18 mouse cellular contexts compared by ENCODE assay signal in genomic region chr1:130734452-130734851, GRCm38 (mm10). TPM values are rescaled to one million over a fixed set of nuclear protein-coding genes. Genes with fewer than 3 reads are reported as not detected.
DNase-seq lines count a peak whose midpoint lies in the region; ATAC-seq and TF ChIP-seq lines count a peak whose summit lies in the region.
"Had no signal": no experiment of that assay in that cellular context is flagged by ENCODE, and none has a peak within 500 bp of the region (broad histone marks: within the 10 kb centered on the region; RNA-seq: fewer than 3 reads in every experiment).

No protein-coding gene starts in this region.

- peak overlapping the region; percentile 44 for H3K4me3 ChIP-seq in lung, postnatal 0 days (ENCODE audit: low read depth, low read length)
- peak overlapping the region; percentile 65; the same call in 1 of the 2 replicates for H3K4me3 ChIP-seq in liver, embryonic 12.5 days
- H3K4me3 ChIP-seq: heart, adult 2 months; layer of hippocampus, adult 2 months; limb, embryonic 13.5 days; neural tube, embryonic 15.5 days had no signal

- no peak for TF ChIP-seq CTCF in lung, postnatal 0 days (IDR thresholded peaks at IDR 0.05)

- 0 out of 2 replicates have a peak overlapping the region, but pooled peaks have one; percentile 32 for H3K9ac ChIP-seq in lung, postnatal 0 days (replicated peaks; ENCODE audit: low read depth)
- H3K9ac ChIP-seq in liver, embryonic 12.5 days, result peak overlapping the region; percentile 65
- H3K9ac ChIP-seq: limb, embryonic 13.5 days; neural tube, embryonic 15.5 days had no signal

- H3K27ac ChIP-seq in lung, postnatal 0 days (ENCODE audit: low read length), result peak overlapping the region; percentile 86
- H3K27ac ChIP-seq in liver, embryonic 12.5 days, result peak overlapping the region; percentile 90
- H3K27ac ChIP-seq: heart, adult 2 months; layer of hippocampus, adult 2 months; limb, embryonic 13.5 days; neural tube, embryonic 15.5 days had no signal

- 0 out of 2 replicates have a peak, but pooled peaks have one; percentile 2 for ATAC-seq in lung, postnatal 0 days
- no peak for ATAC-seq in liver, embryonic 12.5 days

- H3K27me3 ChIP-seq in lung, postnatal 0 days (replicated peaks; ENCODE audit: insufficient read depth, low read length), result no peaks in the 10 kb centered on the region
- H3K27me3 ChIP-seq in liver, embryonic 12.5 days (replicated peaks), result no peaks in the 10 kb centered on the region
- H3K27me3 ChIP-seq: limb, embryonic 13.5 days; neural tube, embryonic 15.5 days had no signal

- 25% methylated on average over 5 of the region's 5 CpGs for WGBS in lung, postnatal 0 days
- WGBS in liver, embryonic 12.5 days (ENCODE audit: insufficient replicate concordance), result 73% methylated on average over 5 of the region's 5 CpGs

- peak; percentile 13 to 59 for DNase-seq in adrenal gland, adult (ENCODE audit: inconsistent age in 2 of 2, low spot score in 1 of 2)
- DNase-seq in adrenal gland, postnatal 14 days, result no peak
- DNase-seq in lung, postnatal 0 days (ENCODE audit: low spot score), result peak; percentile 61
- no peak for DNase-seq in lung, postnatal 4 days
- DNase-seq in left cerebral cortex, postnatal 10 days (ENCODE audit: extremely low spot score in 1 of 2, low spot score in 2 of 2), result no peak
- no peak for DNase-seq in gastrocnemius, postnatal 25 days
- no peak for DNase-seq in layer of hippocampus, postnatal 25 days (ENCODE audit: extremely low spot score in 1 of 2, low spot score in 1 of 2)
- DNase-seq: cerebellum, adult 18-20 months; heart, adult 2 months; midbrain, embryonic 14.5 days; right cerebral cortex, postnatal 14 days had no signal

- H3K36me3 ChIP-seq in lung, postnatal 0 days (ENCODE audit: insufficient read depth, low read length), result no peaks in the 10 kb centered on the region
- peaks cover 24% of the 10 kb centered on the region; the same call in 1 of the 2 replicates for H3K36me3 ChIP-seq in liver, embryonic 12.5 days
- H3K36me3 ChIP-seq: limb, embryonic 13.5 days; neural tube, embryonic 15.5 days had no signal

- no peaks in the 10 kb centered on the region for H3K9me3 ChIP-seq in lung, postnatal 0 days (ENCODE audit: low read length)
- no peaks in the 10 kb centered on the region for H3K9me3 ChIP-seq in liver, embryonic 12.5 days (replicated peaks)
- H3K9me3 ChIP-seq: limb, embryonic 13.5 days; neural tube, embryonic 15.5 days had no signal

- intact Hi-C loops in left cerebral cortex, postnatal 10 days (cut with DNase I), result no loop called here

- peaks cover 3% of the 10 kb centered on the region; the same call in 1 of the 2 replicates for H3K4me1 ChIP-seq in lung, postnatal 0 days (ENCODE audit: insufficient read depth, low read depth, low read length)
- peaks cover 99% of the 10 kb centered on the region for H3K4me1 ChIP-seq in liver, embryonic 12.5 days

- no peak for TF ChIP-seq EP300 in lung, postnatal 0 days (IDR thresholded peaks at IDR 0.05)

- peak overlapping the region; percentile 54 for H3K4me2 ChIP-seq in lung, postnatal 0 days (replicated peaks; ENCODE audit: low read depth, low read length)
- H3K4me2 ChIP-seq in liver, embryonic 12.5 days, result peak overlapping the region; percentile 78
- H3K4me2 ChIP-seq: limb, embryonic 13.5 days; neural tube, embryonic 15.5 days had no signal

RNA-seq across cellular contexts. Expression of gene AA986860, which starts 2.7 kb away (rescaled TPM):
- total RNA-seq in adrenal gland, postnatal 14 days (2021), result 2.1 and 2.7 TPM in 2 replicates
- 53.1 and 60.9 TPM in 2 replicates for polyA plus RNA-seq in lung, postnatal 0 days (2015; fragmentation: Nextera tagmentation; extraction: Ambion mirVana)
- 8.0 and 8.5 TPM in 2 replicates for polyA plus RNA-seq in liver, embryonic 12.5 days (2016; fragmentation: Nextera tagmentation; extraction: Ambion mirVana)
- 1 to 10 TPM in 1 of 2 experiments, under 1 TPM in 1; 0.92 to 1.0 TPM for total RNA-seq in left cerebral cortex, postnatal 10 days (2021)
- under 1 TPM; 0.31 to 0.38 TPM for total RNA-seq in gastrocnemius, postnatal 25 days (2021)
- total RNA-seq in layer of hippocampus, postnatal 25 days (2021), result 1 to 10 TPM; 1.7 to 2.2 TPM

RNA-seq across cellular contexts. Expression of gene Pfkfb2, which starts 5.4 kb away (rescaled TPM):
- total RNA-seq in adrenal gland, postnatal 14 days (2021), result 19.5 and 23.1 TPM in 2 replicates
- 12.8 and 13.5 TPM in 2 replicates for polyA plus RNA-seq in lung, postnatal 0 days (2015; fragmentation: Nextera tagmentation; extraction: Ambion mirVana)
- polyA plus RNA-seq in liver, embryonic 12.5 days (2016; fragmentation: Nextera tagmentation; extraction: Ambion mirVana), result 7.1 and 9.0 TPM in 2 replicates
- total RNA-seq in left cerebral cortex, postnatal 10 days (2021), result 10 to 100 TPM; 42.5 to 43.7 TPM
- 10 to 100 TPM; 14.3 to 18.5 TPM for total RNA-seq in gastrocnemius, postnatal 25 days (2021)
- total RNA-seq in layer of hippocampus, postnatal 25 days (2021), result 10 to 100 TPM; 38.6 to 53.6 TPM

RNA-seq across cellular contexts. Expression of gene Yod1, which starts 17.3 kb away (rescaled TPM):
- 9.8 and 10.1 TPM in 2 replicates for total RNA-seq in adrenal gland, postnatal 14 days (2021)
- 15.0 and 17.1 TPM in 2 replicates for polyA plus RNA-seq in lung, postnatal 0 days (2015; fragmentation: Nextera tagmentation; extraction: Ambion mirVana)
- polyA plus RNA-seq in liver, embryonic 12.5 days (2016; fragmentation: Nextera tagmentation; extraction: Ambion mirVana), result 49.3 and 49.7 TPM in 2 replicates
- total RNA-seq in left cerebral cortex, postnatal 10 days (2021), result 10 to 100 TPM; 10.3 to 10.4 TPM
- total RNA-seq in gastrocnemius, postnatal 25 days (2021), result 1 to 10 TPM; 3.2 TPM
- 10 to 100 TPM; 15.3 to 17.6 TPM for total RNA-seq in layer of hippocampus, postnatal 25 days (2021)

RNA-seq across cellular contexts. Expression of gene Gm29427, which starts 18.9 kb away (rescaled TPM):
- total RNA-seq in adrenal gland, postnatal 14 days (2021), result not detected in 2 replicates
- polyA plus RNA-seq in lung, postnatal 0 days (2015; fragmentation: Nextera tagmentation; extraction: Ambion mirVana), result not detected in 2 replicates
- not detected in 2 replicates for polyA plus RNA-seq in liver, embryonic 12.5 days (2016; fragmentation: Nextera tagmentation; extraction: Ambion mirVana)
- total RNA-seq in left cerebral cortex, postnatal 10 days (2021), result not detected
- total RNA-seq in gastrocnemius, postnatal 25 days (2021), result not detected
- under 1 TPM in 1 of 2 experiments, not detected in 1; 0.31 TPM for total RNA-seq in layer of hippocampus, postnatal 25 days (2021)
- total RNA-seq: adrenal gland, postnatal 36 days; hematopoietic stem cell, adult 5-6 weeks; layer of hippocampus, adult 2 months; MEL had no signal
- polyA plus RNA-seq: limb, embryonic 13.5 days; midbrain, embryonic 14.5 days; neural tube, embryonic 15.5 days had no signal

Comparison
In these comparisons a context has a peak if more than half of its experiments do, and no peak if none do; other contexts are left out.
1. DNase-seq: peak in adrenal gland, adult (2 of 2) and lung, postnatal 0 days (single experiment); none in adrenal gland, postnatal 14 days (single experiment), lung, postnatal 4 days (0 of 2), left cerebral cortex, postnatal 10 days (0 of 2), gastrocnemius, postnatal 25 days (single experiment) and layer of hippocampus, postnatal 25 days (0 of 2).